Mouse (Mus musculus) neural tube, embryonic 14.5 days (tissue): ENCODE measurements around the gene Spc25. TPM values are rescaled to one million over a fixed set of nuclear protein-coding genes. Genes with fewer than 3 reads are reported as not detected.

Experiments used
- ATAC-seq: fragments of 200-750 bp; cut with Nextera tagmentation; 2 replicates; pipeline ENCODE4 v1.8.0; 2017; ENCODE audit warnings: low read depth, mild to moderate bottlenecking, moderate TSS enrichment, moderate library complexity
- H3K27ac ChIP-seq: fragments of 300-500 bp; sonication (generic); 2 replicates; pipeline ENCODE4 v1.5.1; 2014; ENCODE audit warnings: low read depth, mild to moderate bottlenecking, control low read depth, low read length, moderate library complexity, mixed read lengths
- H3K27me3 ChIP-seq: fragments of 300-500 bp; sonication (generic); 2 replicates; pipeline ENCODE4 v1.6.1; 2014; ENCODE audit warnings: low read length; ENCODE audit not compliant: control insufficient read depth, insufficient read depth
- H3K36me3 ChIP-seq: fragments of 300-500 bp; sonication (generic); 2 replicates; pipeline ENCODE4 v1.6.1; 2014; ENCODE audit warnings: low read length, mixed read lengths; ENCODE audit not compliant: control insufficient read depth, insufficient read depth
- H3K4me1 ChIP-seq: fragments of 300-500 bp; sonication (generic); 2 replicates; pipeline ENCODE4 v1.6.1; 2014; ENCODE audit warnings: low read length; ENCODE audit not compliant: control insufficient read depth, insufficient read depth
- H3K4me2 ChIP-seq: fragments of 300-500 bp; sonication (generic); 2 replicates; pipeline ENCODE4 v1.6.1; 2014; ENCODE audit warnings: mild to moderate bottlenecking, low read depth, low read length, control low read depth
- H3K4me3 ChIP-seq: fragments of 300-500 bp; sonication (generic); 2 replicates; pipeline ENCODE4 v1.5.1; 2014; ENCODE audit warnings: low read depth, low read length, control low read depth, mixed read lengths
- H3K9ac ChIP-seq: fragments of 300-500 bp; sonication (generic); replicated peaks from 2 replicates; pipeline ENCODE4 v1.6.1; 2014; ENCODE audit warnings: low read depth, mild to moderate bottlenecking, control low read depth, low read length, mixed read lengths
- H3K9me3 ChIP-seq: fragments of 300-500 bp; sonication (generic); 2 replicates; pipeline ENCODE4 v1.6.1; 2016; ENCODE audit warnings: low read length; ENCODE audit not compliant: control insufficient read depth
- WGBS: fragments of 180-500 bp; shearing (Covaris S2); extraction: QIAGEN DNeasy Blood & Tissue Kit; methylation state at CpG from one replicate; pipeline ENCODE4 v1.1.7; 2014; 5-methylcytosine and 5-hydroxymethylcytosine counted together
- polyA plus RNA-seq: library from polyadenylated mRNA; unstranded; fragments of >200 nt; fragmentation: Nextera tagmentation; extraction: Ambion mirVana; gene quantifications from 2 replicates; pipeline ENCODE4 v1.2.1, GENCODE M21; 2014

The Spc25 gene
- polyA plus RNA-seq, 1 experiment from 2014 or later: 15.4 TPM

- H3K4me3 ChIP-seq: no peak overlapping the region
- H3K4me2 ChIP-seq: no peak overlapping the region
- no peak overlapping the region for H3K27ac ChIP-seq
- H3K36me3 ChIP-seq: no peaks in the 10 kb centered on the region
- no peak for ATAC-seq
- no peaks in the 10 kb centered on the region for H3K9me3 ChIP-seq
- no peaks in the 10 kb centered on the region for H3K27me3 ChIP-seq
- no peaks in the 10 kb centered on the region for H3K4me1 ChIP-seq
- no peak overlapping the region for H3K9ac ChIP-seq
These were observed 47.1 kb downstream of the Spc25 start for GRCm38 (mm10) chr2:69158907-69159306.

DNA sequence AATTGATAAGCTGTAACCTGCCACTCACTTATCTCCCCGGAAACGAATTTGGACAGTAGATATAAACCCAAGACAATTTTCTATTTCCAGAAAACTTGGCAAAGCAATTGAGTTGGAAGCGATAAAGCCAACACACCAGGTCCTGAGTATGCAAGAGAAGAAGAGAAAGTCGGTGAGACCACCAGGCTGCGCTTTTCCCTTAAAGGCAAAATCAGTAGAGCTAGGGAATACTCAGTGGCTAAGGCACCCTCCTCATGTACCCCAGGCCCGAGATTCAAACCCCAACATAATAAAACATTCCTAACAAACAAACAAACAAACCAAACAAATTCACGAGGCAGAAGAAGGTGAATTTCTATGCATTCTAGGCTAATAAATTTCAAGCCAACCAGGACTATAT is 49.7 kb downstream of the Spc25 start:
- Histone ChIP-seq H3K9me3 (no peaks in the 10 kb centered on the region), H3K4me2 (no peak overlapping the region), H3K27ac (no peak overlapping the region), H3K4me3 (no peak overlapping the region), H3K9ac (no peak overlapping the region), H3K27me3 (no peaks in the 10 kb centered on the region), H3K4me1 (no peaks in the 10 kb centered on the region), H3K36me3 (no peaks in the 10 kb centered on the region)
- ATAC-seq: no peak
- 69% methylated on average over 7 of the region's 7 CpGs for WGBS

DNA sequence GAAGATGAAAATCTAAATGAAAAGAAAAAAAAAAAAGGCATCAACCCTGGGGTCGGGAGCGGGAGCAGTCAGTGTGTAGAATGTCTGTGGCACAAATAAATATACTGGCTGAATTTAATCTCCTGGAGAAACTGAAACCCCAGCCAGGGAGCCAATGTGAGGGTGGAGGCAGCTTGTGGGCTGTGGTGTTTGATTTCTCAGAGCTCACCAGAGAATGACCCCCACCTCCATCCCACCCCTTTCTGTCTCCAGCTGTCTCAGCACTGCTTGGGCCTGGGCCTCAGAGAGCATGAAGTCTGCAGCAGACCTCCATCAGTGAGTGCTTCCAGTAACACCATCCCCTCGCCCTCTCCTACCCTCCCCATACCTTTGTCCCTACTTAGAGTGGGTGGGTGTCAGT is 50.1 kb downstream of the Spc25 start:
- WGBS: 82% methylated on average over 3 of the region's 3 CpGs
- no peaks in the 10 kb centered on the region for H3K36me3 ChIP-seq
- H3K9me3 ChIP-seq: no peaks in the 10 kb centered on the region
- H3K27ac ChIP-seq: no peak overlapping the region
- no peak overlapping the region for H3K4me2 ChIP-seq
- no peaks in the 10 kb centered on the region for H3K27me3 ChIP-seq
- no peak for ATAC-seq
- H3K4me1 ChIP-seq: no peaks in the 10 kb centered on the region
- no peak overlapping the region for H3K4me3 ChIP-seq
- H3K9ac ChIP-seq: no peak overlapping the region

- no peak for ATAC-seq
- H3K9me3 ChIP-seq: no peaks in the 10 kb centered on the region
- no peak overlapping the region for H3K9ac ChIP-seq
- no peaks in the 10 kb centered on the region for H3K27me3 ChIP-seq
- no peak overlapping the region for H3K4me2 ChIP-seq
- H3K36me3 ChIP-seq: no peaks in the 10 kb centered on the region
- no peaks in the 10 kb centered on the region for H3K4me1 ChIP-seq
- H3K27ac ChIP-seq: no peak overlapping the region
- no peak overlapping the region for H3K4me3 ChIP-seq
- 87% methylated on average over 5 of the region's 5 CpGs for WGBS
These were observed 55.2 kb downstream of the Spc25 start for GRCm38 (mm10) chr2:69150841-69151240.

GRCm38 (mm10) chr2:69149154-69149553 is 56.8 kb downstream of the Spc25 start:
- 93% methylated on average over 10 of the region's 10 CpGs for WGBS
- Histone ChIP-seq H3K27me3 (no peaks in the 10 kb centered on the region), H3K9ac (no peak overlapping the region), H3K4me2 (no peak overlapping the region), H3K9me3 (no peaks in the 10 kb centered on the region), H3K4me3 (no peak overlapping the region), H3K27ac (no peak overlapping the region), H3K4me1 (no peaks in the 10 kb centered on the region), H3K36me3 (no peaks in the 10 kb centered on the region)
- ATAC-seq: no peak

- no peaks in the 10 kb centered on the region for H3K36me3 ChIP-seq
- no peak overlapping the region for H3K4me2 ChIP-seq
- ATAC-seq: no peak
- no peak overlapping the region for H3K27ac ChIP-seq
- no peak overlapping the region for H3K4me3 ChIP-seq
- H3K9me3 ChIP-seq: no peaks in the 10 kb centered on the region
- 75% methylated on average over 3 of the region's 3 CpGs for WGBS
- H3K9ac ChIP-seq: no peak overlapping the region
- H3K27me3 ChIP-seq: no peaks in the 10 kb centered on the region
- H3K4me1 ChIP-seq: no peaks in the 10 kb centered on the region
These were observed 57.3 kb downstream of the Spc25 start for GRCm38 (mm10) chr2:69148691-69149090.

Other genes with a start within 250 kb of the Spc25 start
- gene Nostrin, start 70.4 kb downstream of the Spc25 start, polyA plus RNA-seq: 0.62 and 0.95 TPM in 2 replicates
- 0.31 TPM in 1 of 2 replicates, not detected in the other for gene G6pc2, start 4.9 kb upstream of the Spc25 start, polyA plus RNA-seq
- gene Abcb11, start 136.4 kb upstream of the Spc25 start, polyA plus RNA-seq: not detected in 2 replicates
- not detected in 2 replicates for gene Dhrs9, start 174.3 kb upstream of the Spc25 start, polyA plus RNA-seq